7 mouse cellular contexts compared by ENCODE assay signal in the genomic region with DNA sequence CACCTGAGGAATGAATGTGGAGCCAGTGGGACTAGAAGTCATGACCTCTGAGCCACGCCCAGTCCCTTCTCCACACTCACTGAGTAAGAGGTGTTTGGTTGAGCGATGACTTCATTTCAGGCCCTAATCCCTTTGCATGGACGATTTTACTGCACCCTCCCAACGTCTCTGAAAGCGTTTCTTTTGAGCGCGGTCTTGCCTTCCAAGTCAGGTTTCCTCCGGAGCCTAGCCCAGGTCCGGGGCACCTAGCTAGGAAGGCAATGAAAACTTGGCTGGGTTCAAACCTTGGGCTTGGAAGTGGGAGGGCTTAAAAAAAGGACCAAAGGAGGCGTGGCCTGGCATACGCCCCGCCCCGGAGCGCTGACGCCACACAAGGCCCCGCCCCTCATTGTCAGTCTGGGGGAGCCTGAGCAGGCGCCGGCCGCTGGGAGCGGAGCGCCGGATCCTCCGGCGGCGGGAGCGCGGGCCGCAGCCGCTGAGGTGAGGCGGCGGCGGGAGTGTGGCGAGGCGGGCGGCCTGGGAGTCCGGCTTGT. TPM values are rescaled to one million over a fixed set of nuclear protein-coding genes. Genes with fewer than 3 reads are reported as not detected.
DNase-seq lines count a peak whose midpoint lies in the region; ATAC-seq lines count a peak whose summit lies in the region.

A gene (plus strand): TSS at position 391 of the 533 bp plus-strand sequence.

- no peaks in the 10 kb centered on the region for H3K9me3 ChIP-seq in intestine, embryonic 15.5 days
- no peaks in the 10 kb centered on the region for H3K9me3 ChIP-seq in midbrain, embryonic 10.5 days (replicated peaks)

- H3K4me2 ChIP-seq in intestine, embryonic 15.5 days (replicated peaks), result peak within 1 kb of the TSS; percentile 60

- peak within 1 kb of the TSS; percentile 99 for H3K27ac ChIP-seq in intestine, embryonic 15.5 days
- peak within 1 kb of the TSS; percentile 98 for H3K27ac ChIP-seq in midbrain, embryonic 10.5 days (replicated peaks)

- intact Hi-C loops in gastrocnemius, postnatal 36 days (cut with DNase I), result no loop called here
- intact Hi-C loops in left cerebral cortex, postnatal 25 days (cut with DNase I), result no loop called here

- H3K4me3 ChIP-seq in intestine, embryonic 15.5 days (replicated peaks), result peak within 1 kb of the TSS; percentile 94
- peak within 1 kb of the TSS; percentile 96 for H3K4me3 ChIP-seq in midbrain, embryonic 10.5 days

- H3K4me1 ChIP-seq in intestine, embryonic 15.5 days (replicated peaks), result peaks cover 22% of the 10 kb centered on the region
- peaks cover 50% of the 10 kb centered on the region for H3K4me1 ChIP-seq in midbrain, embryonic 10.5 days

- no peaks in the 10 kb centered on the region for H3K36me3 ChIP-seq in intestine, embryonic 15.5 days
- no peaks in the 10 kb centered on the region for H3K36me3 ChIP-seq in midbrain, embryonic 10.5 days

- peak; percentile 93 for ATAC-seq in intestine, embryonic 15.5 days

- H3K27me3 ChIP-seq in intestine, embryonic 15.5 days (replicated peaks), result no peaks in the 10 kb centered on the region
- peaks cover 20% of the 10 kb centered on the region for H3K27me3 ChIP-seq in midbrain, embryonic 10.5 days (ENCODE audit: low read depth, poor library complexity, severe bottlenecking)

- 1% methylated on average over 36 of the region's 36 CpGs for WGBS in intestine, embryonic 15.5 days
- 2% methylated on average over 36 of the region's 36 CpGs for WGBS in midbrain, embryonic 10.5 days

- H3K9ac ChIP-seq in intestine, embryonic 15.5 days, result peak within 1 kb of the TSS; percentile 76

- peak; percentile 97 for DNase-seq in adrenal gland, adult 2 months
- DNase-seq in embryo, embryonic 11.5 days (ENCODE audit: low read depth, low spot score), result peak; percentile 86
- peak; percentile 88 to 97 for DNase-seq in gastrocnemius, postnatal 36 days
- DNase-seq in left cerebral cortex, postnatal 25 days (ENCODE audit: low spot score in 2 of 2), result peak; percentile 92 to 96
- peak; percentile 93 for DNase-seq in midbrain, embryonic 10.5 days (ENCODE audit: low spot score)
- DNase-seq in right cerebral cortex, postnatal 4 days, result peak; percentile 88

RNA-seq across cellular contexts. Expression of the gene that starts here (rescaled TPM):
- 10 to 100 TPM; 29.3 to 37.1 TPM for total RNA-seq in adrenal gland, adult 2 months (2021)
- polyA plus RNA-seq in adrenal gland, adult 2 months (2012; rRNA removed), result 3.9 and 4.4 TPM in 2 replicates
- 10 to 100 TPM; 12.6 to 13.1 TPM for total RNA-seq in gastrocnemius, postnatal 36 days (2021)
- polyA plus RNA-seq in intestine, embryonic 15.5 days (2015; fragmentation: Nextera tagmentation; extraction: Ambion mirVana), result 114 and 115 TPM in 2 replicates
- total RNA-seq in left cerebral cortex, postnatal 25 days (2021), result 10 to 100 TPM; 80.2 to 85.7 TPM
- 119 and 135 TPM in 2 replicates for polyA plus RNA-seq in midbrain, embryonic 10.5 days (2016; fragmentation: Nextera tagmentation; extraction: Ambion mirVana)

Comparison
In these comparisons a context has a peak if more than half of its experiments do, and no peak if none do; other contexts are left out.
1. Peak in every context shown above with its lines: DNase-seq, ATAC-seq, H3K4me3 ChIP-seq and H3K27ac ChIP-seq.
2. RNA of the gene that starts here (polyA plus RNA-seq): 119 to 135 TPM in midbrain, embryonic 10.5 days and 114 to 115 TPM in intestine, embryonic 15.5 days; 3.9 to 4.4 TPM in adrenal gland, adult 2 months; every median in the first group is over 10 times any median in the second.